ENCODE assay signal across 41 mouse cellular contexts in genomic region chr5:72666428-72666827, GRCm38 (mm10). TPM values are rescaled to one million over a fixed set of nuclear protein-coding genes. Genes with fewer than 3 reads are reported as not detected.
DNase-seq lines count a peak whose midpoint lies in the region; ATAC-seq lines count a peak whose summit lies in the region.
"Had no signal": no experiment of that assay in that cellular context is flagged by ENCODE, and none has a peak within 500 bp of the region (broad histone marks: within the 10 kb centered on the region; RNA-seq: fewer than 3 reads in every experiment).

No protein-coding gene starts in this region.

- H3K9me3 ChIP-seq in midbrain, embryonic 13.5 days, result no peaks in the 10 kb centered on the region
- no peaks in the 10 kb centered on the region for H3K9me3 ChIP-seq in midbrain, embryonic 10.5 days (replicated peaks)
- no peaks in the 10 kb centered on the region for H3K9me3 ChIP-seq in hindbrain, embryonic 14.5 days (ENCODE audit: control insufficient read depth, low read length)
- no peaks in the 10 kb centered on the region for H3K9me3 ChIP-seq in hindbrain, embryonic 16.5 days (ENCODE audit: control insufficient read depth, low read length)
- no peaks in the 10 kb centered on the region for H3K9me3 ChIP-seq in neural tube, embryonic 12.5 days
- H3K9me3 ChIP-seq in intestine, embryonic 16.5 days (ENCODE audit: control insufficient read depth, low read length), result no peaks in the 10 kb centered on the region
- H3K9me3 ChIP-seq: embryonic facial prominence, embryonic 13.5 days; forebrain, embryonic 10.5 days; limb, embryonic 13.5 days; lung, embryonic 15.5 days; midbrain, embryonic 12.5 days; stomach, embryonic 15.5 days had no signal

- peaks cover 13% of the 10 kb centered on the region for H3K4me1 ChIP-seq in midbrain, embryonic 13.5 days (replicated peaks)
- H3K4me1 ChIP-seq in midbrain, embryonic 10.5 days, result peaks cover 15% of the 10 kb centered on the region
- H3K4me1 ChIP-seq in hindbrain, embryonic 14.5 days (replicated peaks; ENCODE audit: control insufficient read depth, insufficient read depth, low read length), result no peaks in the 10 kb centered on the region
- no peaks in the 10 kb centered on the region for H3K4me1 ChIP-seq in hindbrain, embryonic 16.5 days (ENCODE audit: control insufficient read depth, insufficient read depth, low read depth, low read length)
- no peaks in the 10 kb centered on the region for H3K4me1 ChIP-seq in neural tube, embryonic 12.5 days
- no peaks in the 10 kb centered on the region for H3K4me1 ChIP-seq in intestine, embryonic 16.5 days (ENCODE audit: control insufficient read depth, insufficient read depth, low read length)
- H3K4me1 ChIP-seq: embryonic facial prominence, embryonic 13.5 days; limb, embryonic 13.5 days; lung, embryonic 15.5 days; stomach, embryonic 15.5 days had no signal

- H3K4me2 ChIP-seq in midbrain, embryonic 13.5 days (replicated peaks), result no peak overlapping the region
- H3K4me2 ChIP-seq in hindbrain, embryonic 14.5 days (replicated peaks), result no peak overlapping the region
- H3K4me2 ChIP-seq in hindbrain, embryonic 16.5 days (ENCODE audit: low read length), result no peak overlapping the region
- no peak overlapping the region for H3K4me2 ChIP-seq in neural tube, embryonic 12.5 days (replicated peaks)
- no peak overlapping the region for H3K4me2 ChIP-seq in intestine, embryonic 16.5 days (ENCODE audit: low read depth, low read length)
- H3K4me2 ChIP-seq: embryonic facial prominence, embryonic 13.5 days; heart, embryonic 11.5 days; limb, embryonic 13.5 days; liver, embryonic 11.5 days; lung, embryonic 15.5 days; midbrain, embryonic 12.5 days; stomach, embryonic 15.5 days had no signal

- H3K27me3 ChIP-seq in midbrain, embryonic 13.5 days, result no peaks in the 10 kb centered on the region
- H3K27me3 ChIP-seq in midbrain, embryonic 10.5 days (ENCODE audit: low read depth, poor library complexity, severe bottlenecking), result no peaks in the 10 kb centered on the region
- no peaks in the 10 kb centered on the region for H3K27me3 ChIP-seq in hindbrain, embryonic 14.5 days (ENCODE audit: control insufficient read depth, insufficient read depth, low read length)
- no peaks in the 10 kb centered on the region for H3K27me3 ChIP-seq in hindbrain, embryonic 16.5 days (replicated peaks; ENCODE audit: control insufficient read depth, insufficient read depth, low read length)
- H3K27me3 ChIP-seq in neural tube, embryonic 12.5 days (replicated peaks), result no peaks in the 10 kb centered on the region
- H3K27me3 ChIP-seq in intestine, embryonic 16.5 days (replicated peaks; ENCODE audit: control insufficient read depth, insufficient read depth, low read length), result no peaks in the 10 kb centered on the region
- H3K27me3 ChIP-seq: embryonic facial prominence, embryonic 13.5 days; limb, embryonic 13.5 days; lung, embryonic 15.5 days; midbrain, embryonic 12.5 days; stomach, embryonic 15.5 days had no signal

- WGBS in midbrain, embryonic 13.5 days, result 62% methylated on average over 7 of the region's 7 CpGs
- 83% methylated on average over 7 of the region's 7 CpGs for whole genome bisulfite sequencing in midbrain, embryonic 10.5 days
- WGBS in hindbrain, embryonic 14.5 days, result 64% methylated on average over 7 of the region's 7 CpGs
- 57% methylated on average over 7 of the region's 7 CpGs for WGBS in hindbrain, embryonic 16.5 days
- 69% methylated on average over 7 of the region's 7 CpGs for WGBS in neural tube, embryonic 12.5 days
- 76% methylated on average over 7 of the region's 7 CpGs for WGBS in intestine, embryonic 16.5 days

- H3K9ac ChIP-seq in midbrain, embryonic 13.5 days (replicated peaks), result no peak overlapping the region
- no peak overlapping the region for H3K9ac ChIP-seq in hindbrain, embryonic 14.5 days
- no peak overlapping the region for H3K9ac ChIP-seq in hindbrain, embryonic 16.5 days (ENCODE audit: low read depth, low read length)
- no peak overlapping the region for H3K9ac ChIP-seq in neural tube, embryonic 12.5 days
- no peak overlapping the region for H3K9ac ChIP-seq in intestine, embryonic 16.5 days (ENCODE audit: low read depth, low read length)
- H3K9ac ChIP-seq: embryonic facial prominence, embryonic 13.5 days; limb, embryonic 13.5 days; lung, embryonic 15.5 days; midbrain, embryonic 12.5 days; stomach, embryonic 15.5 days had no signal

- H3K27ac ChIP-seq in midbrain, embryonic 13.5 days, result no peak overlapping the region
- no peak overlapping the region for H3K27ac ChIP-seq in midbrain, embryonic 10.5 days (replicated peaks)
- H3K27ac ChIP-seq in hindbrain, embryonic 14.5 days, result no peak overlapping the region
- H3K27ac ChIP-seq in hindbrain, embryonic 16.5 days (ENCODE audit: low read depth, low read length), result no peak overlapping the region
- H3K27ac ChIP-seq in neural tube, embryonic 12.5 days, result no peak overlapping the region
- no peak overlapping the region for H3K27ac ChIP-seq in intestine, embryonic 16.5 days (ENCODE audit: low read length)
- H3K27ac ChIP-seq: embryonic facial prominence, embryonic 13.5 days; forebrain, embryonic 10.5 days; layer of hippocampus, adult 2 months; limb, embryonic 13.5 days; lung, embryonic 15.5 days; midbrain, embryonic 12.5 days; stomach, embryonic 15.5 days had no signal

- no peak for DNase-seq in midbrain, embryonic 10.5 days (ENCODE audit: low spot score)
- no peak for DNase-seq in hindbrain, embryonic 14.5 days (ENCODE audit: low spot score)
- no peak for DNase-seq in layer of hippocampus, adult 9-10 months (ENCODE audit: low spot score)
- DNase-seq in gastrocnemius, adult 8-10 months (ENCODE audit: low spot score in 2 of 2), result no peak
- DNase-seq: adrenal gland, adult 8-10 months; B cell, adult 2 months; cerebellum, adult 11 months; cerebellum, adult 9-10 months; gastrocnemius, postnatal 36 days; heart, adult 18-20 months; heart, postnatal 4 days; kidney, adult 2 months; kidney, postnatal 36 days; right cerebral cortex, postnatal 14 days had no signal

- no peaks in the 10 kb centered on the region for H3K36me3 ChIP-seq in midbrain, embryonic 13.5 days
- H3K36me3 ChIP-seq in midbrain, embryonic 10.5 days, result no peaks in the 10 kb centered on the region
- no peaks in the 10 kb centered on the region for H3K36me3 ChIP-seq in hindbrain, embryonic 14.5 days (replicated peaks; ENCODE audit: control insufficient read depth, insufficient read depth)
- H3K36me3 ChIP-seq in hindbrain, embryonic 16.5 days (ENCODE audit: control insufficient read depth, insufficient read depth, low read length), result no peaks in the 10 kb centered on the region
- H3K36me3 ChIP-seq in neural tube, embryonic 12.5 days, result no peaks in the 10 kb centered on the region
- H3K36me3 ChIP-seq in intestine, embryonic 16.5 days (ENCODE audit: control insufficient read depth, insufficient read depth, low read length), result no peaks in the 10 kb centered on the region
- H3K36me3 ChIP-seq: embryonic facial prominence, embryonic 13.5 days; forebrain, embryonic 10.5 days; limb, embryonic 13.5 days; lung, embryonic 15.5 days; midbrain, embryonic 12.5 days; stomach, embryonic 15.5 days had no signal

- 0 out of 2 replicates have a peak, but pooled peaks have one; percentile 32 for ATAC-seq in midbrain, embryonic 13.5 days
- peak; percentile 87; the same call in 1 of the 2 replicates for ATAC-seq in hindbrain, embryonic 14.5 days (ENCODE audit: low FRiP score)
- ATAC-seq in hindbrain, embryonic 16.5 days, result peak; percentile 87
- peak; percentile 72 for ATAC-seq in neural tube, embryonic 12.5 days (ENCODE audit: low FRiP score, low read depth)
- no peak for ATAC-seq in intestine, embryonic 16.5 days
- ATAC-seq: activated CD4-positive, CD25-positive, alpha-beta regulatory T cell, adult 4 months had no signal

- H3K4me3 ChIP-seq in midbrain, embryonic 13.5 days (replicated peaks), result no peak overlapping the region
- no peak overlapping the region for H3K4me3 ChIP-seq in midbrain, embryonic 10.5 days
- H3K4me3 ChIP-seq in hindbrain, embryonic 14.5 days (replicated peaks; ENCODE audit: low read length), result no peak overlapping the region
- H3K4me3 ChIP-seq in hindbrain, embryonic 16.5 days (ENCODE audit: low read length), result no peak overlapping the region
- no peak overlapping the region for H3K4me3 ChIP-seq in neural tube, embryonic 12.5 days
- no peak overlapping the region for H3K4me3 ChIP-seq in intestine, embryonic 16.5 days (ENCODE audit: low read length)
- H3K4me3 ChIP-seq: embryonic facial prominence, embryonic 13.5 days; forebrain, embryonic 10.5 days; layer of hippocampus, adult 2 months; limb, embryonic 13.5 days; lung, embryonic 15.5 days; midbrain, embryonic 12.5 days; myocyte; stomach, embryonic 15.5 days had no signal

RNA-seq across cellular contexts. Expression of gene Nipal1, which starts 18.8 kb away (rescaled TPM):
- polyA plus RNA-seq in midbrain, embryonic 13.5 days (2015; fragmentation: Nextera tagmentation; extraction: Ambion mirVana), result 0.79 and 1.5 TPM in 2 replicates
- 0.48 and 0.51 TPM in 2 replicates for polyA plus RNA-seq in midbrain, embryonic 10.5 days (2016; fragmentation: Nextera tagmentation; extraction: Ambion mirVana)
- 0.76 and 0.93 TPM in 2 replicates for polyA plus RNA-seq in hindbrain, embryonic 14.5 days (2014; fragmentation: Nextera tagmentation; extraction: Ambion mirVana)
- 0.64 and 1.9 TPM in 2 replicates for polyA plus RNA-seq in hindbrain, embryonic 16.5 days (2015; fragmentation: Nextera tagmentation; extraction: Ambion mirVana)
- polyA plus RNA-seq in neural tube, embryonic 12.5 days (2016; fragmentation: Nextera tagmentation; extraction: Ambion mirVana), result 0.45 and 0.76 TPM in 2 replicates
- 34.5 and 37.7 TPM in 2 replicates for polyA plus RNA-seq in intestine, embryonic 16.5 days (2015; fragmentation: Nextera tagmentation; extraction: Ambion mirVana)
- under 1 TPM in 1 of 4 experiments, not detected in 3; 0.07 TPM for total RNA-seq in gastrocnemius, adult 8-10 months (2022)
- total RNA-seq: gastrocnemius, postnatal 36 days; heart, adult 18-20 months; layer of hippocampus, adult 2 months; layer of hippocampus, postnatal 25 days; left cerebral cortex, adult 8-10 months; left cerebral cortex, postnatal 36 days; megakaryocyte progenitor cell, adult 5-6 weeks had no signal

RNA-seq across cellular contexts. Expression of gene Cnga1, which starts 22.4 kb away (rescaled TPM):
- not detected in 2 replicates for polyA plus RNA-seq in midbrain, embryonic 13.5 days (2015; fragmentation: Nextera tagmentation; extraction: Ambion mirVana)
- not detected in 2 replicates for polyA plus RNA-seq in midbrain, embryonic 10.5 days (2016; fragmentation: Nextera tagmentation; extraction: Ambion mirVana)
- not detected in 2 replicates for polyA plus RNA-seq in hindbrain, embryonic 14.5 days (2014; fragmentation: Nextera tagmentation; extraction: Ambion mirVana)
- not detected in 2 replicates for polyA plus RNA-seq in hindbrain, embryonic 16.5 days (2015; fragmentation: Nextera tagmentation; extraction: Ambion mirVana)
- polyA plus RNA-seq in neural tube, embryonic 12.5 days (2016; fragmentation: Nextera tagmentation; extraction: Ambion mirVana), result not detected in 2 replicates
- polyA plus RNA-seq in intestine, embryonic 16.5 days (2015; fragmentation: Nextera tagmentation; extraction: Ambion mirVana), result not detected in 2 replicates
- not detected for total RNA-seq in gastrocnemius, adult 8-10 months (2022)
- total RNA-seq: common myeloid progenitor, adult 5-6 weeks; gastrocnemius, adult 18-20 months; gastrocnemius, postnatal 36 days; heart, postnatal 4 days; layer of hippocampus, adult 2 months; layer of hippocampus, postnatal 25 days; left cerebral cortex, adult 8-10 months; left cerebral cortex, postnatal 36 days; megakaryocyte progenitor cell, adult 5-6 weeks had no signal
- polyA plus RNA-seq: embryonic facial prominence, embryonic 13.5 days; forebrain, embryonic 10.5 days; heart, embryonic 11.5 days; heart, embryonic 16.5 days; intestine, embryonic 14.5 days; kidney, adult 2 months; kidney, embryonic 16.5 days; limb, embryonic 13.5 days; liver, embryonic 11.5 days; liver, embryonic 16.5 days; midbrain, embryonic 12.5 days; myocyte; small intestine, adult 2 months; stomach, embryonic 15.5 days; urinary bladder, adult 2 months had no signal

Comparison
In these comparisons a context has a peak if more than half of its experiments do, and no peak if none do; other contexts are left out.
1. RNA of gene Nipal1, which starts 18.8 kb away (polyA plus RNA-seq): 34.5 to 37.7 TPM in intestine, embryonic 16.5 days; 0.64 to 1.9 TPM in hindbrain, embryonic 16.5 days, 0.79 to 1.5 TPM in midbrain, embryonic 13.5 days, 0.76 to 0.93 TPM in hindbrain, embryonic 14.5 days, 0.45 to 0.76 TPM in neural tube, embryonic 12.5 days and 0.48 to 0.51 TPM in midbrain, embryonic 10.5 days; every median in the first group is over 10 times any median in the second.